Mouse (Mus musculus) bone marrow macrophage, adult 2 months (primary cell): Measurements from ENCODE around the gene Hira.

Source experiments
- CTCF ChIP-seq: IDR thresholded peaks from 2 replicates; pipeline ENCODE4 v1.5.1; 2012; ENCODE audit warnings: low read depth, mild to moderate bottlenecking, low read length, moderate library complexity
- POLR2A ChIP-seq: IDR thresholded peaks from 2 replicates; pipeline ENCODE4 v1.6.1; 2012; ENCODE audit warnings: mild to moderate bottlenecking, low read depth, low read length, borderline replicate concordance

- no peak for TF ChIP-seq CTCF
- TF ChIP-seq POLR2A: no peak
Measured at GRCm38 (mm10) chr16:18877386-18878090, 701 bp downstream of the Hira start.
